ENCODE assay signal across 12 mouse cellular contexts in genomic region chr6:38900479-38901126, GRCm38 (mm10). TPM values are rescaled to one million over a fixed set of nuclear protein-coding genes. Genes with fewer than 3 reads are reported as not detected.
DNase-seq lines count a peak whose midpoint lies in the region; ATAC-seq and TF ChIP-seq lines count a peak whose summit lies in the region.
"Had no signal": no experiment of that assay in that cellular context is flagged by ENCODE, and none has a peak within 500 bp of the region (broad histone marks: within the 10 kb centered on the region; RNA-seq: fewer than 3 reads in every experiment).

No protein-coding gene starts in this region.

- ATAC-seq in heart, embryonic 11.5 days (replicated peaks; ENCODE audit: insufficient number of reproducible peaks, low FRiP score, low TSS enrichment): peak; percentile 62; the same call in 1 of the 2 replicates
- peak; percentile 90 for ATAC-seq in liver, embryonic 12.5 days

- H3K9me3 ChIP-seq in heart, embryonic 11.5 days (replicated peaks; ENCODE audit: control insufficient read depth, low read length): no peaks in the 10 kb centered on the region
- H3K9me3 ChIP-seq in liver, embryonic 12.5 days (replicated peaks): no peaks in the 10 kb centered on the region
- H3K9me3 ChIP-seq: hindbrain, embryonic 13.5 days; midbrain, embryonic 12.5 days had no signal

- WGBS in heart, embryonic 11.5 days (ENCODE audit: insufficient replicate concordance): 80% methylated on average over 4 of the region's 4 CpGs
- 51% methylated on average over 4 of the region's 4 CpGs for WGBS in liver, embryonic 12.5 days (ENCODE audit: insufficient replicate concordance)
- WGBS in small intestine, adult 2 months: 23% methylated on average over 4 of the region's 4 CpGs

- H3K4me2 ChIP-seq in heart, embryonic 11.5 days: peak overlapping the region; percentile 31
- H3K4me2 ChIP-seq in liver, embryonic 12.5 days: peak overlapping the region; percentile 70
- H3K4me2 ChIP-seq: hindbrain, embryonic 13.5 days; midbrain, embryonic 12.5 days had no signal

- no peak for TF ChIP-seq CTCF in small intestine, adult 2 months (IDR thresholded peaks at IDR 0.05; ENCODE audit: extremely low read depth, insufficient read length, insufficient replicate concordance, low read depth, low read length)

- no peak for DNase-seq in heart, adult 8-10 months (ENCODE audit: low spot score)
- DNase-seq in c-Kit-positive CD71-positive TER-119-positive erythroid progenitor cells, embryonic 14.5 days (ENCODE audit: low spot score): peak; percentile 83
- no peak for DNase-seq in layer of hippocampus, adult 8-10 months (ENCODE audit: low spot score in 2 of 2)
- no peak for DNase-seq in adrenal gland, adult 18-20 months (ENCODE audit: low spot score in 2 of 2)
- no peak for DNase-seq in layer of hippocampus, postnatal 25 days (ENCODE audit: extremely low spot score in 1 of 2, low spot score in 1 of 2)
- DNase-seq: right cerebral cortex, postnatal 25 days had no signal

- peak overlapping the region; percentile 70 for H3K27ac ChIP-seq in heart, embryonic 11.5 days (ENCODE audit: low read depth, low read length)
- peak overlapping the region; percentile 97 for H3K27ac ChIP-seq in liver, embryonic 12.5 days
- peak overlapping the region; percentile 89 for H3K27ac ChIP-seq in small intestine, adult 2 months (ENCODE audit: insufficient read depth, low read depth, low read length)
- H3K27ac ChIP-seq: hindbrain, embryonic 13.5 days; kidney, postnatal 0 days; midbrain, embryonic 12.5 days had no signal

- no peaks in the 10 kb centered on the region for H3K27me3 ChIP-seq in heart, embryonic 11.5 days (ENCODE audit: control insufficient read depth, insufficient read depth, low read length)
- H3K27me3 ChIP-seq in liver, embryonic 12.5 days (replicated peaks): no peaks in the 10 kb centered on the region
- H3K27me3 ChIP-seq in small intestine, adult 2 months (ENCODE audit: control insufficient read depth, insufficient read depth, low read length): no peaks in the 10 kb centered on the region
- H3K27me3 ChIP-seq: hindbrain, embryonic 13.5 days; midbrain, embryonic 12.5 days had no signal

- peaks cover 10% of the 10 kb centered on the region for H3K4me1 ChIP-seq in heart, embryonic 11.5 days (ENCODE audit: control insufficient read depth, insufficient read depth, low read length)
- H3K4me1 ChIP-seq in liver, embryonic 12.5 days: peaks cover 86% of the 10 kb centered on the region
- H3K4me1 ChIP-seq in small intestine, adult 2 months (ENCODE audit: control insufficient read depth, insufficient read depth, insufficient read length, low read length): peaks cover 26% of the 10 kb centered on the region; the same call in 1 of the 2 replicates

- no peak for TF ChIP-seq POLR2A in small intestine, adult 2 months (IDR thresholded peaks at IDR 0.05; ENCODE audit: low read depth, low read length)

- no peak overlapping the region for H3K4me3 ChIP-seq in heart, embryonic 11.5 days (ENCODE audit: low read depth, low read length)
- peak overlapping the region; percentile 37 for H3K4me3 ChIP-seq in liver, embryonic 12.5 days
- H3K4me3 ChIP-seq in small intestine, adult 2 months (ENCODE audit: low read depth, low read length): no peak overlapping the region
- H3K4me3 ChIP-seq: hindbrain, embryonic 13.5 days; midbrain, embryonic 12.5 days had no signal

- H3K9ac ChIP-seq in heart, embryonic 11.5 days (ENCODE audit: low read depth, low read length): peak overlapping the region; percentile 30; the same call in 1 of the 2 replicates
- H3K9ac ChIP-seq in liver, embryonic 12.5 days: peak overlapping the region; percentile 68
- H3K9ac ChIP-seq: hindbrain, embryonic 13.5 days; midbrain, embryonic 12.5 days had no signal

- H3K36me3 ChIP-seq in heart, embryonic 11.5 days (ENCODE audit: control insufficient read depth, insufficient read depth, low read length): no peaks in the 10 kb centered on the region
- H3K36me3 ChIP-seq in liver, embryonic 12.5 days: no peaks in the 10 kb centered on the region
- H3K36me3 ChIP-seq in small intestine, adult 2 months (ENCODE audit: control insufficient read depth, insufficient read depth, low read length): no peaks in the 10 kb centered on the region
- H3K36me3 ChIP-seq: hindbrain, embryonic 13.5 days; midbrain, embryonic 12.5 days had no signal

RNA-seq across cellular contexts. Expression of gene Hipk2, which starts 24.6 kb away (rescaled TPM):
- polyA plus RNA-seq in heart, embryonic 11.5 days (2014; fragmentation: Nextera tagmentation; extraction: Ambion mirVana): 15.1 and 18.9 TPM in 2 replicates
- 100 to 1,000 TPM in 3 of 4 experiments, 10 to 100 TPM in 1; 94.2 to 109 (median 105) TPM for total RNA-seq in heart, adult 8-10 months (2022)
- polyA plus RNA-seq in liver, embryonic 12.5 days (2016; fragmentation: Nextera tagmentation; extraction: Ambion mirVana): 26.8 and 28.9 TPM in 2 replicates
- polyA plus RNA-seq in small intestine, adult 2 months (2012; rRNA removed): 28.7 and 74.7 TPM in 2 replicates
- 10 to 100 TPM; 64.8 to 69.9 (median 67.6) TPM for total RNA-seq in layer of hippocampus, adult 8-10 months (2022)
- 100 to 1,000 TPM; 102 to 135 TPM for total RNA-seq in adrenal gland, adult 18-20 months (2021)
- 10 to 100 TPM; 50.2 to 66.2 TPM for total RNA-seq in layer of hippocampus, postnatal 25 days (2021)

RNA-seq across cellular contexts. Expression of gene Tbxas1, which starts 25.4 kb away (rescaled TPM):
- 1.7 and 2.4 TPM in 2 replicates for polyA plus RNA-seq in heart, embryonic 11.5 days (2014; fragmentation: Nextera tagmentation; extraction: Ambion mirVana)
- total RNA-seq in heart, adult 8-10 months (2022): 1 to 10 TPM in 3 of 4 experiments, under 1 TPM in 1; 0.87 to 3.9 (median 1.6) TPM
- polyA plus RNA-seq in liver, embryonic 12.5 days (2016; fragmentation: Nextera tagmentation; extraction: Ambion mirVana): 11.3 and 12.9 TPM in 2 replicates
- 1.7 and 1.8 TPM in 2 replicates for polyA plus RNA-seq in small intestine, adult 2 months (2012; rRNA removed)
- total RNA-seq in layer of hippocampus, adult 8-10 months (2022): 10 to 100 TPM in 2 of 4 experiments, 1 to 10 TPM in 2; 2.1 to 16.8 (median 7.6) TPM
- 1 to 10 TPM; 6.4 to 6.6 TPM for total RNA-seq in adrenal gland, adult 18-20 months (2021)
- 1 to 10 TPM; 2.9 to 3.4 TPM for total RNA-seq in layer of hippocampus, postnatal 25 days (2021)
